16 mouse cellular contexts compared by ENCODE assay signal in the genomic region with DNA sequence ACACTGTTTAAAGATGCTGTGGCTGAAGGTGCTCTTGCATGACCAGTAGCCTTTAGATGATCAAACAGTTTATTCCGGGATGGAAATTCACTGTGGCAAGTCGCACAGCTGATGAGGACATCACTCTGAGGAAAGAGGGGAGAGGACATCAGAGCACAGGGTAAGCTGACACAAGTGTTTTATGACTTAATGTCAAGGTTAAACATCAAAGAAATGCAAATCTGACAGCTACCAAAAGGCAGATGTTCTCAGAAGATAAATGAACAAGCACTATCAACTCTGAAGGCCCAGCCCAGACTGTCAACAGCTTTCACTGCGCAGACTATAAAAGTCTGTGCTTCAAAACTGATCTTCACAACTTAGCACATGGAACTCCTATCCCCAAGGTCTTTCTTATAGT. TPM values are rescaled to one million over a fixed set of nuclear protein-coding genes. Genes with fewer than 3 reads are reported as not detected.
A peak's percentile ranks its signal among the peaks of the same experiment; 100 is the strongest.
DNase-seq lines count a peak whose midpoint lies in the region; ATAC-seq lines count a peak whose summit lies in the region.
"Had no signal": no experiment of that assay in that cellular context is flagged by ENCODE, and none has a peak within 500 bp of the region (broad histone marks: within the 10 kb centered on the region; RNA-seq: fewer than 3 reads in every experiment).

No protein-coding gene starts in this region.

- peak; percentile 47 for ATAC-seq in CD4-positive, CD25-positive, alpha-beta regulatory T cell, adult 4 months
- ATAC-seq: forebrain, embryonic 15.5 days; intestine, embryonic 16.5 days had no signal

- peak; percentile 60 for DNase-seq in adrenal gland, adult 2 months
- DNase-seq in adrenal gland, postnatal 4 days (ENCODE audit: low spot score in 2 of 2): no peak
- DNase-seq in adrenal gland, adult 8-10 months: peak; percentile 61
- DNase-seq in adrenal gland, postnatal 36 days: peak; percentile 37 to 42
- DNase-seq in left cerebral cortex, postnatal 36 days (ENCODE audit: low spot score in 2 of 2): no peak
- no peak for DNase-seq in gastrocnemius, postnatal 25 days
- no peak for DNase-seq in embryo, embryonic 11 days
- DNase-seq: cerebellum, adult 2 months; cerebellum, postnatal 10 days; gastrocnemius, postnatal 10 days; heart, adult 2 months; heart, postnatal 14 days; kidney, adult 2 months had no signal

- intact Hi-C loops in left cerebral cortex, postnatal 36 days (cut with DNase I): loop anchor here (10.0 kb wide), 1 partner anchor 992 kb away; no protein-coding TSS in a partner anchor

RNA-seq across cellular contexts. Expression of a gene that starts 23.2 kb away (rescaled TPM):
- total RNA-seq in adrenal gland, adult 2 months (2021): 10 to 100 TPM; 32.8 to 36.4 TPM
- polyA plus RNA-seq in adrenal gland, adult 2 months (2012; rRNA removed): 0.88 and 1.5 TPM in 2 replicates
- total RNA-seq in adrenal gland, postnatal 4 days (2021): 10 to 100 TPM; 22.3 to 28.3 TPM
- polyA plus RNA-seq in CD4-positive, CD25-positive, alpha-beta regulatory T cell, adult 4 months (2017; shearing (Covaris generic)): 10 to 100 TPM; 10.8 to 16.9 TPM
- 10 to 100 TPM; 26.4 to 36.0 (median 30.5) TPM for total RNA-seq in adrenal gland, adult 8-10 months (2022)
- total RNA-seq in adrenal gland, postnatal 36 days (2021): 10 to 100 TPM; 39.6 to 46.3 TPM
- 10 to 100 TPM; 24.1 to 27.1 TPM for total RNA-seq in left cerebral cortex, postnatal 36 days (2021)
- 10 to 100 TPM; 42.9 to 51.0 TPM for total RNA-seq in gastrocnemius, postnatal 25 days (2021)

RNA-seq across cellular contexts. Expression of a gene that starts 38.6 kb away (rescaled TPM):
- total RNA-seq in adrenal gland, adult 2 months (2021): 10 to 100 TPM; 42.6 to 53.2 TPM
- polyA plus RNA-seq in adrenal gland, adult 2 months (2012; rRNA removed): 0.28 and 0.46 TPM in 2 replicates
- 10 to 100 TPM; 58.6 to 60.3 TPM for total RNA-seq in adrenal gland, postnatal 4 days (2021)
- polyA plus RNA-seq in CD4-positive, CD25-positive, alpha-beta regulatory T cell, adult 4 months (2017; shearing (Covaris generic)): 100 to 1,000 TPM; 126 to 135 TPM
- total RNA-seq in adrenal gland, adult 8-10 months (2022): 10 to 100 TPM; 42.7 to 57.4 (median 48.8) TPM
- total RNA-seq in adrenal gland, postnatal 36 days (2021): 10 to 100 TPM; 53.0 to 55.1 TPM
- 10 to 100 TPM; 19.2 to 22.1 TPM for total RNA-seq in left cerebral cortex, postnatal 36 days (2021)
- total RNA-seq in gastrocnemius, postnatal 25 days (2021): 10 to 100 TPM; 14.3 to 16.4 TPM

RNA-seq across cellular contexts. Expression of a gene that starts 38.7 kb away (rescaled TPM):
- total RNA-seq in adrenal gland, adult 2 months (2021): 10 to 100 TPM; 12.5 to 15.1 TPM
- polyA plus RNA-seq in adrenal gland, adult 2 months (2012; rRNA removed): 4.1 and 5.2 TPM in 2 replicates
- 10 to 100 TPM; 16.8 to 17.0 TPM for total RNA-seq in adrenal gland, postnatal 4 days (2021)
- 10 to 100 TPM; 23.5 to 34.6 TPM for polyA plus RNA-seq in CD4-positive, CD25-positive, alpha-beta regulatory T cell, adult 4 months (2017; shearing (Covaris generic))
- total RNA-seq in adrenal gland, adult 8-10 months (2022): 10 to 100 TPM; 14.3 to 21.8 (median 16.8) TPM
- total RNA-seq in adrenal gland, postnatal 36 days (2021): 10 to 100 TPM; 14.5 to 14.9 TPM
- total RNA-seq in left cerebral cortex, postnatal 36 days (2021): 10 to 100 TPM; 13.6 to 18.7 TPM
- 1 to 10 TPM; 3.5 to 4.7 TPM for total RNA-seq in gastrocnemius, postnatal 25 days (2021)

Comparison
In these comparisons a context has a peak if more than half of its experiments do, and no peak if none do; other contexts are left out.
1. DNase-seq: peak in adrenal gland, adult 2 months (single experiment), adrenal gland, adult 8-10 months (single experiment) and adrenal gland, postnatal 36 days (2 of 2); none in adrenal gland, postnatal 4 days (0 of 2), left cerebral cortex, postnatal 36 days (0 of 2), gastrocnemius, postnatal 25 days (single experiment) and embryo, embryonic 11 days (single experiment).